Mouse (Mus musculus) CH12.LX (cell line): ENCODE measurements around the gene Rer1.

ENCODE experiments used
- CTCF ChIP-seq, 2 experiments: IDR thresholded peaks in 1 of 2; conservative IDR thresholded peaks in 1 of 2; 2 replicates each; pipeline ENCODE4 v1.5.1; 2011 to 2012; ENCODE audit warnings: low read depth in 2 of 2, low read length in 2 of 2, improper control_type of control experiment in 1 of 2, inconsistent platforms in 1 of 2, mild to moderate bottlenecking in 1 of 2, moderate library complexity in 1 of 2
- E2F4 ChIP-seq: IDR thresholded peaks from 2 replicates; pipeline ENCODE4 v1.6.1; 2011; ENCODE audit warnings: low read depth, low read length, improper control_type of control experiment; ENCODE audit not compliant: insufficient replicate concordance
- EP300 ChIP-seq: IDR thresholded peaks from 2 replicates; pipeline ENCODE4 v1.6.1; 2011; ENCODE audit warnings: low read length, improper control_type of control experiment
- IRF4 ChIP-seq: IDR thresholded peaks from 2 replicates; pipeline ENCODE4 v1.6.1; 2014; ENCODE audit warnings: low read depth, mild to moderate bottlenecking, inconsistent platforms, low read length, improper control_type of control experiment
- POLR2A ChIP-seq: IDR thresholded peaks from 2 replicates; pipeline ENCODE4 v1.6.1; 2011; ENCODE audit warnings: low read depth, mild to moderate bottlenecking, improper control_type of control experiment, low read length
- POLR2AphosphoS2 ChIP-seq: IDR thresholded peaks from 2 replicates; pipeline ENCODE4 v1.6.1; 2011; ENCODE audit warnings: low read depth, low read length, improper control_type of control experiment
- RCOR1 ChIP-seq: conservative IDR thresholded peaks from 2 replicates; pipeline ENCODE4 v1.6.1; 2012; ENCODE audit warnings: low read depth, mild to moderate bottlenecking, inconsistent platforms, low read length, improper control_type of control experiment
- ZC3H11A ChIP-seq: IDR thresholded peaks from 2 replicates; pipeline ENCODE4 v1.6.1; 2012; ENCODE audit warnings: low read depth, mild to moderate bottlenecking, inconsistent platforms, low read length, improper control_type of control experiment
- ZMIZ1 ChIP-seq: IDR thresholded peaks from 2 replicates; pipeline ENCODE4 v1.6.1; 2012; ENCODE audit warnings: low read depth, mild to moderate bottlenecking, inconsistent platforms, low read length, improper control_type of control experiment
- ZNF384 ChIP-seq: IDR thresholded peaks from 2 replicates; pipeline ENCODE4 v1.6.1; 2012; ENCODE audit warnings: low read depth, low read length, improper control_type of control experiment, inconsistent platforms

DNA sequence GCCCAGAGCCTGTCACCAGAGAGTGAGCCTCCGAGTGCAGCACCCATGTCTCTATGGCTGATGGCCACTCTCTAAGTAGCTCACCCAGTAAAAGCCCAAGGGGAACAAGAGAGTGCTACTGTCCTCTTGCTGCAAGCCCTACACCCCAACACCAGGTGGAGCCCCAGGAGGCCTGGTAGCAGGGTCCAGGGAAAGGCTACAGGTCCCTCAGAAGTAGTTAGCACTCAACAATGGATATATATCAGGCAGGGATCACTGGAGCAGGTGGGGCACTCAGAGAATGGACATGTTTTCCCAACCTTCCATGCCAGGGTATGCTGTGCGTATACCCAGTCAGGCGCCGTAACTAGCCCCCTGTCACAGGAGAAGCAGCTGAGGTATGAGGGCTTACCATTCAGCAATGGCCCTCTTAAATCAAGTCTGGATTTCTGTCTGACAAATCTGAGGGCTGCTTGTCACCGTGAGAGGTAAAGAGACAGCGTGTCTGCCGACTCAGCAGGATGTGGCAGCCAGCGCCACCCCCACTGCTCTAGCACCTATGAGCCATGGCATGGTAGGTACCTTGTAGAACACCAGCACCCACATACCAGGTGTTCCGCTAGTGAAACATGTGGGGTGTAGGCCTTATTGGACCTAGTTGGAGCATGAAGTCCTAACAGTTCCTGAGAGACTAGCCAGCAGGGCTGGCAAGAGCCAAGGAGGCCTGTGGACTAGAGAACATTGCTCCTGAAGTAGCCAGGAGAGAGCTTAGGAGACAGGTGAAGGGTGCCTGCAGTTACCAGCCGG, 43.1 kb upstream of the Rer1 start:
- TF ChIP-seq CTCF (conservative IDR thresholded peaks at IDR 0.05 in 1 of 2, IDR thresholded peaks at IDR 0.05 in 1 of 2; ENCODE audit: low read depth in 2 of 2, low read length in 2 of 2) (peak in 1 of 2 experiments; percentile 64; a peak in 2 of 4 replicates), EP300 (no peak), POLR2AphosphoS2 (no peak), ZC3H11A (no peak), POLR2A (no peak), ZMIZ1 (no peak), E2F4 (no peak), RCOR1 (no peak), IRF4 (no peak), ZNF384 (no peak)
